ENCODE assay signal across 8 mouse cellular contexts in the genomic region with DNA sequence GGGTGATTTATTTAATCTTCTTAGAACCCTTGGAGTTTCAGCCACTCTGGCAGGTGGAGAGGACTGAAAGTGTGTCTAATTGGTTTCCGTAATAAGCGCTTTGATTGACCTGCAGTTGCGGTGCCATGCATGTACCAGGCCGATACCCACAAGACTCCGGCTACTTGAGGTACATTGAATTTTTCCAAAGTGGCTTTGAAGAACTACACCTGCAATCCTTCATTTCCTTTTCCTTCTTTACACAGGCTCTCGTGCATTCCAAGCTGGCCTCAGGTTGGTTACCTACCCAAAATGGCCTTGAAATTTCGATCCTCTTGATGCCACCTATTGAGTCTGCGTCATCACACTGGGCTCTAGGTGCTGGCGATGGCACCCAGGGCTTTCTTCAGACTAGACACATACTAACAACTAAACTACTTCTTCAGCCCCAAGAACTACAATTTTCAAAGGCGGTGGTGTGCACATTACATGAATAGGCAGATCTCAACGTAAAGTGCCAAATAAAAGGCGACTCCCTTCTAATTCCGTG. TPM values are rescaled to one million over a fixed set of nuclear protein-coding genes. Genes with fewer than 3 reads are reported as not detected.
DNase-seq lines count a peak whose midpoint lies in the region; ATAC-seq and TF ChIP-seq lines count a peak whose summit lies in the region.

No protein-coding gene starts in this region.

- H3K4me3 ChIP-seq in layer of hippocampus, adult 2 months = peak overlapping the region; percentile 75
- H3K4me3 ChIP-seq in embryonic facial prominence, embryonic 14.5 days (ENCODE audit: low read depth, low read length) = peak overlapping the region; percentile 98
- H3K4me3 ChIP-seq in intestine, postnatal 0 days (ENCODE audit: low read depth, low read length) = peak overlapping the region; percentile 94
- H3K4me3 ChIP-seq in midbrain, embryonic 15.5 days = peak overlapping the region; percentile 90

- peak overlapping the region; percentile 99 for H3K27ac ChIP-seq in layer of hippocampus, adult 2 months
- H3K27ac ChIP-seq in embryonic facial prominence, embryonic 14.5 days (replicated peaks; ENCODE audit: low read depth, low read length) = peak overlapping the region; percentile 99
- peak overlapping the region; percentile 100 for H3K27ac ChIP-seq in intestine, postnatal 0 days (ENCODE audit: low read depth, low read length)
- peak overlapping the region; percentile 100 for H3K27ac ChIP-seq in midbrain, embryonic 15.5 days

- peak in 1 of 2 experiments; percentile 24 for DNase-seq in layer of hippocampus, adult 2 months (ENCODE audit: low spot score in 2 of 2)
- no peak for DNase-seq in layer of hippocampus, adult 11-12 months (ENCODE audit: low spot score)
- no peak for DNase-seq in embryonic facial prominence, embryonic 14.5 days (ENCODE audit: low spot score)
- DNase-seq in ovary, adult 18-20 months (ENCODE audit: low spot score) = no peak
- no peak for DNase-seq in T-cell, adult 2 months (ENCODE audit: low spot score)

- peak overlapping the region; percentile 99 for H3K9ac ChIP-seq in embryonic facial prominence, embryonic 14.5 days (ENCODE audit: low read depth, low read length)
- peak overlapping the region; percentile 99 for H3K9ac ChIP-seq in intestine, postnatal 0 days (ENCODE audit: low read depth, low read length)
- peak overlapping the region; percentile 96 for H3K9ac ChIP-seq in midbrain, embryonic 15.5 days

- no peak for TF ChIP-seq CTCF in layer of hippocampus, adult 2 months (conservative IDR thresholded peaks at IDR 0.05)
- no peak for TF ChIP-seq CTCF in intestine, postnatal 0 days (IDR thresholded peaks at IDR 0.05; ENCODE audit: low read depth)

- H3K4me2 ChIP-seq in embryonic facial prominence, embryonic 14.5 days (ENCODE audit: low read depth, low read length) = peak overlapping the region; percentile 75
- peak overlapping the region; percentile 76 for H3K4me2 ChIP-seq in intestine, postnatal 0 days (replicated peaks; ENCODE audit: low read depth)
- H3K4me2 ChIP-seq in midbrain, embryonic 15.5 days = peak overlapping the region; percentile 79

- no peaks in the 10 kb centered on the region for H3K27me3 ChIP-seq in embryonic facial prominence, embryonic 14.5 days (replicated peaks; ENCODE audit: control insufficient read depth, insufficient read depth, low read length)
- no peaks in the 10 kb centered on the region for H3K27me3 ChIP-seq in intestine, postnatal 0 days (replicated peaks; ENCODE audit: control insufficient read depth, insufficient read depth, low read length)
- no peaks in the 10 kb centered on the region for H3K27me3 ChIP-seq in midbrain, embryonic 15.5 days (replicated peaks)

- peaks cover 19% of the 10 kb centered on the region for H3K4me1 ChIP-seq in embryonic facial prominence, embryonic 14.5 days (ENCODE audit: control insufficient read depth, insufficient read depth, low read length)
- H3K4me1 ChIP-seq in intestine, postnatal 0 days (replicated peaks; ENCODE audit: control insufficient read depth, insufficient read depth, low read length) = peaks cover 11% of the 10 kb centered on the region; the same call in 1 of the 2 replicates
- H3K4me1 ChIP-seq in midbrain, embryonic 15.5 days = peaks cover 32% of the 10 kb centered on the region

- peaks cover 9% of the 10 kb centered on the region; the same call in 1 of the 2 replicates for H3K36me3 ChIP-seq in embryonic facial prominence, embryonic 14.5 days (ENCODE audit: control insufficient read depth, insufficient read depth, low read length)
- no peaks in the 10 kb centered on the region for H3K36me3 ChIP-seq in intestine, postnatal 0 days (ENCODE audit: control insufficient read depth, insufficient read depth)
- H3K36me3 ChIP-seq in midbrain, embryonic 15.5 days (replicated peaks) = no peaks in the 10 kb centered on the region

- WGBS in embryonic facial prominence, embryonic 14.5 days = 48% methylated on average over 13 of the region's 13 CpGs
- WGBS in intestine, postnatal 0 days = 41% methylated on average over 13 of the region's 13 CpGs
- WGBS in midbrain, embryonic 15.5 days = 39% methylated on average over 13 of the region's 13 CpGs

- H3K9me3 ChIP-seq in embryonic facial prominence, embryonic 14.5 days (ENCODE audit: control insufficient read depth, low read length) = no peaks in the 10 kb centered on the region
- no peaks in the 10 kb centered on the region for H3K9me3 ChIP-seq in intestine, postnatal 0 days (ENCODE audit: control insufficient read depth)
- no peaks in the 10 kb centered on the region for H3K9me3 ChIP-seq in midbrain, embryonic 15.5 days

- ATAC-seq in embryonic facial prominence, embryonic 14.5 days (ENCODE audit: low read depth) = no peak
- ATAC-seq in intestine, postnatal 0 days = no peak
- peak; percentile 1; the same call in 1 of the 2 replicates for ATAC-seq in midbrain, embryonic 15.5 days (replicated peaks)
- no peak for ATAC-seq in monocyte, adult 5-6 weeks (replicated peaks; ENCODE audit: insufficient number of reproducible peaks, low FRiP score, low TSS enrichment, poor library complexity, severe bottlenecking)

RNA-seq across cellular contexts. Expression of a gene that starts 0.4 kb away (rescaled TPM):
- total RNA-seq in layer of hippocampus, adult 2 months (2021) = 100 to 1,000 TPM; 178 to 183 TPM
- 145 and 178 TPM in 2 replicates for polyA plus RNA-seq in embryonic facial prominence, embryonic 14.5 days (2014; fragmentation: Nextera tagmentation; extraction: Ambion mirVana)
- 75.5 and 83.4 TPM in 2 replicates for polyA plus RNA-seq in intestine, postnatal 0 days (2015; fragmentation: Nextera tagmentation; extraction: Ambion mirVana)
- polyA plus RNA-seq in midbrain, embryonic 15.5 days (2015; fragmentation: Nextera tagmentation; extraction: Ambion mirVana) = 205 and 219 TPM in 2 replicates
- 97.8 to 145 TPM (median 119 TPM) in 3 replicates for total RNA-seq in monocyte, adult 5-6 weeks (2017)

RNA-seq across cellular contexts. Expression of a gene that starts 34.5 kb away (rescaled TPM):
- 10 to 100 TPM; 49.1 to 52.7 TPM for total RNA-seq in layer of hippocampus, adult 2 months (2021)
- 0.35 and 0.85 TPM in 2 replicates for polyA plus RNA-seq in embryonic facial prominence, embryonic 14.5 days (2014; fragmentation: Nextera tagmentation; extraction: Ambion mirVana)
- polyA plus RNA-seq in intestine, postnatal 0 days (2015; fragmentation: Nextera tagmentation; extraction: Ambion mirVana) = 0.21 and 0.33 TPM in 2 replicates
- 17.0 and 17.4 TPM in 2 replicates for polyA plus RNA-seq in midbrain, embryonic 15.5 days (2015; fragmentation: Nextera tagmentation; extraction: Ambion mirVana)
- total RNA-seq in monocyte, adult 5-6 weeks (2017) = not detected in 3 replicates

RNA-seq across cellular contexts. Expression of a gene that starts 34.5 kb away (rescaled TPM):
- total RNA-seq in layer of hippocampus, adult 2 months (2021) = 10 to 100 TPM; 22.0 to 22.3 TPM
- 0.71 and 1.6 TPM in 2 replicates for polyA plus RNA-seq in embryonic facial prominence, embryonic 14.5 days (2014; fragmentation: Nextera tagmentation; extraction: Ambion mirVana)
- 0.78 and 1.1 TPM in 2 replicates for polyA plus RNA-seq in intestine, postnatal 0 days (2015; fragmentation: Nextera tagmentation; extraction: Ambion mirVana)
- polyA plus RNA-seq in midbrain, embryonic 15.5 days (2015; fragmentation: Nextera tagmentation; extraction: Ambion mirVana) = 2.8 and 3.8 TPM in 2 replicates
- total RNA-seq in monocyte, adult 5-6 weeks (2017) = 0.57 to 0.85 TPM in 2 of 3 replicates, not detected in the other
